Mouse (Mus musculus) forebrain, embryonic 12.5 days (tissue): ENCODE results near the gene Mtmr12. TPM values are rescaled to one million over a fixed set of nuclear protein-coding genes. Genes with fewer than 3 reads are reported as not detected.
"Not testable (repeated sequence)": the region's sequence is repeated elsewhere in the genome, so short reads cannot be mapped to it uniquely, and the experiment has no call there.

Source experiments
- ATAC-seq: fragments of 200-750 bp; cut with Nextera tagmentation; 2 replicates; pipeline ENCODE4 v1.8.0; 2017; ENCODE audit warnings: moderate TSS enrichment; ENCODE audit not compliant: low FRiP score
- H3K27ac ChIP-seq: fragments of 300-500 bp; sonication (generic); 2 replicates; pipeline ENCODE4 v1.5.1; 2016; ENCODE audit warnings: mild to moderate bottlenecking
- H3K27me3 ChIP-seq: fragments of 300-500 bp; sonication (generic); 2 replicates; pipeline ENCODE4 v1.6.1; 2016; ENCODE audit warnings: mild to moderate bottlenecking
- H3K36me3 ChIP-seq: fragments of 300-500 bp; sonication (generic); replicated peaks from 2 replicates; pipeline ENCODE4 v1.6.1; 2016; ENCODE audit warnings: mild to moderate bottlenecking
- H3K4me1 ChIP-seq: fragments of 300-500 bp; sonication (generic); 2 replicates; pipeline ENCODE4 v1.6.1; 2016
- H3K4me2 ChIP-seq: fragments of 300-500 bp; sonication (generic); 2 replicates; pipeline ENCODE4 v1.6.1; 2016; ENCODE audit warnings: mild to moderate bottlenecking, moderate library complexity
- H3K4me3 ChIP-seq: fragments of 300-500 bp; sonication (generic); replicated peaks from 2 replicates; pipeline ENCODE4 v1.5.1; 2016; ENCODE audit warnings: mild to moderate bottlenecking
- H3K9ac ChIP-seq: fragments of 300-500 bp; sonication (generic); 2 replicates; pipeline ENCODE4 v1.6.1; 2016; ENCODE audit warnings: mild to moderate bottlenecking
- H3K9me3 ChIP-seq: fragments of 300-500 bp; sonication (generic); 2 replicates; pipeline ENCODE4 v1.6.1; 2016
- WGBS: fragments of 180-500 bp; shearing (Covaris S2); methylation state at CpG from one replicate; pipeline ENCODE4 v1.1.7; 2016; 5-methylcytosine and 5-hydroxymethylcytosine counted together
- polyA plus RNA-seq: library from polyadenylated mRNA; unstranded; fragments of >200 nt; fragmentation: Nextera tagmentation; extraction: Ambion mirVana; gene quantifications from 2 replicates; pipeline ENCODE4 v1.2.1, GENCODE M21; 2016

The Mtmr12 gene
- polyA plus RNA-seq, 1 experiment from 2014 or later = 15.7 TPM

- Histone ChIP-seq H3K4me3 (no peak overlapping the region), H3K9me3 (no peaks in the 10 kb centered on the region), H3K4me1 (peaks cover 20% of the 10 kb centered on the region), H3K27me3 (no peaks in the 10 kb centered on the region), H3K9ac (no peak overlapping the region), H3K27ac (no peak overlapping the region), H3K4me2 (no peak overlapping the region), H3K36me3 (no peaks in the 10 kb centered on the region)
- 95% methylated on average over 8 of the region's 8 CpGs for WGBS
- ATAC-seq = no peak
These were observed 11.3 kb downstream of the Mtmr12 start for GRCm38 (mm10) chr15:12216119-12216518.

- Histone ChIP-seq H3K27me3 (no peaks in the 10 kb centered on the region), H3K9me3 (no peaks in the 10 kb centered on the region), H3K4me3 (no peak overlapping the region), H3K9ac (no peak overlapping the region), H3K36me3 (no peaks in the 10 kb centered on the region), H3K27ac (no peak overlapping the region), H3K4me1 (peaks cover 25% of the 10 kb centered on the region), H3K4me2 (no peak overlapping the region)
- WGBS = 84% methylated on average over 13 of the region's 13 CpGs
- ATAC-seq = no peak
These were observed 12.0 kb downstream of the Mtmr12 start for GRCm38 (mm10) chr15:12216798-12217197.

- H3K4me3 ChIP-seq, H3K36me3 ChIP-seq, H3K9ac ChIP-seq, H3K27ac ChIP-seq, H3K9me3 ChIP-seq, H3K27me3 ChIP-seq, ATAC-seq, H3K4me2 ChIP-seq: not testable (repeated sequence)
- H3K4me1 ChIP-seq = peaks cover 30% of the 10 kb centered on the region
- 96% methylated on average over 3 of the region's 3 CpGs for WGBS
These were observed 12.5 kb downstream of the Mtmr12 start for GRCm38 (mm10) chr15:12217332-12217731.

GRCm38 (mm10) chr15:12217849-12218248 is 13.0 kb downstream of the Mtmr12 start:
- Histone ChIP-seq H3K4me3 (no peak overlapping the region), H3K36me3 (no peaks in the 10 kb centered on the region), H3K27me3 (no peaks in the 10 kb centered on the region), H3K9ac (no peak overlapping the region), H3K4me2 (no peak overlapping the region), H3K27ac (no peak overlapping the region), H3K9me3 (no peaks in the 10 kb centered on the region), H3K4me1 (peaks cover 35% of the 10 kb centered on the region)
- WGBS = 37% methylated on average over 5 of the region's 5 CpGs
- ATAC-seq = no peak

GRCm38 (mm10) chr15:12218583-12219382 is 14.0 kb downstream of the Mtmr12 start:
- no peaks in the 10 kb centered on the region for H3K9me3 ChIP-seq
- no peak overlapping the region for H3K9ac ChIP-seq
- no peaks in the 10 kb centered on the region for H3K36me3 ChIP-seq
- H3K4me1 ChIP-seq = peaks cover 40% of the 10 kb centered on the region
- no peak overlapping the region for H3K4me2 ChIP-seq
- no peaks in the 10 kb centered on the region for H3K27me3 ChIP-seq
- no peak overlapping the region for H3K4me3 ChIP-seq
- WGBS = 94% methylated on average over 11 of the region's 11 CpGs
- no peak for ATAC-seq
- H3K27ac ChIP-seq = no peak overlapping the region

GRCm38 (mm10) chr15:12221131-12221530 is 16.3 kb downstream of the Mtmr12 start:
- no peaks in the 10 kb centered on the region for H3K9me3 ChIP-seq
- WGBS = 90% methylated on average over 13 of the region's 13 CpGs
- H3K4me1 ChIP-seq = peaks cover 38% of the 10 kb centered on the region
- H3K4me2 ChIP-seq = no peak overlapping the region
- ATAC-seq = no peak
- no peaks in the 10 kb centered on the region for H3K27me3 ChIP-seq
- no peak overlapping the region for H3K4me3 ChIP-seq
- no peak overlapping the region for H3K9ac ChIP-seq
- H3K27ac ChIP-seq = no peak overlapping the region
- no peaks in the 10 kb centered on the region for H3K36me3 ChIP-seq

GRCm38 (mm10) chr15:12222564-12223302 is 17.9 kb downstream of the Mtmr12 start:
- peaks cover 33% of the 10 kb centered on the region for H3K4me1 ChIP-seq
- no peak overlapping the region for H3K4me3 ChIP-seq
- H3K4me2 ChIP-seq = no peak overlapping the region
- H3K27ac ChIP-seq = no peak overlapping the region
- H3K36me3 ChIP-seq = no peaks in the 10 kb centered on the region
- no peaks in the 10 kb centered on the region for H3K27me3 ChIP-seq
- no peak overlapping the region for H3K9ac ChIP-seq
- no peaks in the 10 kb centered on the region for H3K9me3 ChIP-seq
- 15% methylated on average over 8 of the region's 8 CpGs for WGBS
- no peak for ATAC-seq

GRCm38 (mm10) chr15:12223393-12223792 is 18.6 kb downstream of the Mtmr12 start:
- peaks cover 35% of the 10 kb centered on the region for H3K4me1 ChIP-seq
- no peak overlapping the region for H3K9ac ChIP-seq
- no peak for ATAC-seq
- H3K36me3 ChIP-seq = no peaks in the 10 kb centered on the region
- whole genome bisulfite sequencing = 64% methylated on average over 6 of the region's 6 CpGs
- no peaks in the 10 kb centered on the region for H3K27me3 ChIP-seq
- H3K27ac ChIP-seq = no peak overlapping the region
- H3K4me2 ChIP-seq = no peak overlapping the region
- H3K9me3 ChIP-seq = no peaks in the 10 kb centered on the region
- no peak overlapping the region for H3K4me3 ChIP-seq

GRCm38 (mm10) chr15:12224239-12224638 is 19.4 kb downstream of the Mtmr12 start:
- Histone ChIP-seq H3K27me3 (no peaks in the 10 kb centered on the region), H3K4me3 (no peak overlapping the region), H3K27ac (no peak overlapping the region), H3K4me1 (peaks cover 35% of the 10 kb centered on the region), H3K9me3 (no peaks in the 10 kb centered on the region), H3K36me3 (no peaks in the 10 kb centered on the region), H3K9ac (no peak overlapping the region), H3K4me2 (no peak overlapping the region)
- WGBS = 95% methylated on average over 2 of the region's 2 CpGs
- ATAC-seq = no peak

- WGBS = 84% methylated on average over 4 of the region's 4 CpGs
- Histone ChIP-seq H3K9ac (no peak overlapping the region), H3K4me1 (peaks cover 40% of the 10 kb centered on the region)
These were observed 20.2 kb downstream of the Mtmr12 start for GRCm38 (mm10) chr15:12225062-12225461.

GRCm38 (mm10) chr15:12226908-12227307 is 22.1 kb downstream of the Mtmr12 start:
- Histone ChIP-seq H3K9me3 (no peaks in the 10 kb centered on the region), H3K4me3 (no peak overlapping the region), H3K27me3 (no peaks in the 10 kb centered on the region), H3K4me1 (peaks cover 34% of the 10 kb centered on the region), H3K27ac (no peak overlapping the region), H3K36me3 (no peaks in the 10 kb centered on the region; the same call in 1 of the 2 replicates), H3K9ac (no peak overlapping the region), H3K4me2 (no peak overlapping the region)
- WGBS = 95% methylated on average over 15 of the region's 15 CpGs
- no peak for ATAC-seq

More at GRCm38 (mm10) chr15:12225062-12225461, 20.2 kb downstream of the Mtmr12 start:
- Histone ChIP-seq H3K27ac (no peak overlapping the region), H3K9me3 (no peaks in the 10 kb centered on the region), H3K4me3 (no peak overlapping the region), H3K36me3 (no peaks in the 10 kb centered on the region), H3K27me3 (no peaks in the 10 kb centered on the region), H3K4me2 (no peak overlapping the region)
- no peak for ATAC-seq

GRCm38 (mm10) chr15:12227355-12227754 is 22.5 kb downstream of the Mtmr12 start:
- Histone ChIP-seq H3K4me1 (peaks cover 29% of the 10 kb centered on the region), H3K27ac (no peak overlapping the region), H3K9ac (no peak overlapping the region), H3K36me3 (peaks cover under 1% of the 10 kb centered on the region; the same call in 1 of the 2 replicates), H3K4me3 (no peak overlapping the region), H3K9me3 (no peaks in the 10 kb centered on the region), H3K4me2 (no peak overlapping the region), H3K27me3 (no peaks in the 10 kb centered on the region)
- WGBS = 89% methylated on average over 4 of the region's 4 CpGs
- ATAC-seq = no peak
